Mouse (Mus musculus): Measurements from ENCODE around the gene Slc31a2.

Gene Slc31a2

DNA sequence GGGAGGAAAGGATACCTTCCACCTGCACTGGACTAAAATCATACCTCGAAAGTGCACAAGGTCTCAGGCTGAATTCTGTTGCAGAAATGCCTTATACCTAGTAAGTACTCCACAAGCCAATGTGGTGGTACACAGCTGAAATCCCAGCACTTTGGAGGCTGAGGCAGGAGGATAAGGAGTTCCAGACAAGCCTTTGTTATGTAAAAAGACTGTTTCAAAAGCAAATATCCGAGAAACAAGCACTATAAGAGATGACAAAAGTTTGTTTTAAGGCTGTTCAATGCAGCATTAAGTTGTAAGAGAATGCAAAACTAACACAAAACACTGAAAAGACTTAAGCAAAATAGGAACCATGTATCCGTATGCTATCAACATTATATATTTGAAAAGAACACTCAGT, 52.2 kb downstream of the Slc31a2 start:
- DNase-seq (ENCODE audit: extremely low spot score, low spot score) = no peak

DNA sequence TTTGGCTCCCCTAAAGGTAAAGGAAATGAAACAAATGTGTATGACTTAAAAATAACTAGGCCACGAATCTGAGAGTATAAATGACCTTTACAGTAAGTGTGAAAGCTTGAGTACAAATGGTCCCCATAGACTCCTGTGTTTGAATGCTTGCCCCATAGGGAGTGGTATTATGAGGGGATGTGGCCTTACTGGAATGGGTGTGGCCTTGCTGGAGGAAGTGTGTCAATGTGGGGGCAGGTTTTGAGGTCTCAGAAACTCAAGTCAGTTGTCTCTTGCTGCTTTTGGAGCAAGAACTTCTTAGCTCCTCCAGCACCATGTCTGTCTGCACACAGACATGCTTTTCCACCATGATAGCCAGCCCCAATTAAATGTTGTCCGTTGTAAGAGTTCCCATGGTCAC, 54.1 kb downstream of the Slc31a2 start:
- no peak for DNase-seq (ENCODE audit: extremely low spot score, low spot score)

DNA sequence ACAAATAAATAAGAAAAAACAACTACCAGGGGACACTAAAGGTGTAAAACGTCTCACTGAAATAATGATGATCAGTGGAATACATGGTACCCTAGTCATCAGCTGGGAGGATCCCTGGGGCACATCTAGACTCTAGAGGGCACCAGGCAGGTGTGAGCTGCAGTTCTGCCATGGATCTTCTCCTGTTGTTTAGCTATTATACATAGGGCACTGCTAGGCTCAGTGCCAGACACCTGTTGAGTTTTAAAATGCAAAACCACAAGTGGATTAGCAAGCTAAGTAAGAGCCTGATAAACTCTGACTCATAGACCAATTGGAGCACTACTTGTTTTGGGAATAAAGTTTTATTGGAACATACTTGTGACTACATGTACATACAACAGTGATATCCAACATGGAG, 55.9 kb downstream of the Slc31a2 start:
- DNase-seq (ENCODE audit: extremely low spot score, low spot score) = no peak

DNA sequence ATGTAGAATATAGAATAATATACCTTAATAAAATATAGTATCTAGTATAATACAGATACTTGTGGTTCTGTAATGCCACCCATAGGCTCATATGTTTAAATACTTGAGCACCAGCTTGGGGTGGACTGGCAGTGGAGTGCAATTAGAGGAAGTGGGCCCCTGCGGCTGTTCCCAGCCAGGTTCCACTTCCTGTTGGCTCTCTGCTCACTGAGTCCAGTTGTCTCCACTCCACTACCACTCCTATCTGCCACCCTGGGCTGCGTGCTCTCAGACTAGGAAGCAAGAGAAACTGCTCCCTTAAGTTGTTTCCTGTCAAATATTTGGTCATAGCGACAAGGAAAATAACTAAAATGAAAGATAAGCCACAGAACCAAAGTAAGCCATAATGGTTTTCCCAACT, 60.3 kb downstream of the Slc31a2 start:
- no peak for DNase-seq (ENCODE audit: extremely low spot score, low spot score)

DNA sequence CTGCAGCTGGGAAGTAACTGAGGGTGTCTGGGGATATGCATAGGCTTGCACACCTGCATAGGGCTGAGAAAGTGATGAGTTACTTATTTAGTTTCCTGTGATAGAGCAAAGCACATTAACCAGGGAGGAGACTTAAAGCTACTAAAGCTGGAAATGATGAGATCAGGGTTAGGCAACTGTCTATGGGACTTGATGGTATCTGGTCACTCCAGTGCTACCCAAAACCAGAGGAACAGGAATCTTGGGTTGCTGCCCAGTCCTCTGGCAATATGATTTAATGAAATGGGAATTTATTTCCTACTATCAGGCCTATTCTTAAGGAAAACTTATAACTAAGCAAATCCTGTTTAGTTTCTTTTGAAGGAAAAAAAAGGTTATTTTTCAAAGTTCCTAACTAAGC, 63.7 kb downstream of the Slc31a2 start:
- no peak for DNase-seq (ENCODE audit: extremely low spot score, low spot score)

DNA sequence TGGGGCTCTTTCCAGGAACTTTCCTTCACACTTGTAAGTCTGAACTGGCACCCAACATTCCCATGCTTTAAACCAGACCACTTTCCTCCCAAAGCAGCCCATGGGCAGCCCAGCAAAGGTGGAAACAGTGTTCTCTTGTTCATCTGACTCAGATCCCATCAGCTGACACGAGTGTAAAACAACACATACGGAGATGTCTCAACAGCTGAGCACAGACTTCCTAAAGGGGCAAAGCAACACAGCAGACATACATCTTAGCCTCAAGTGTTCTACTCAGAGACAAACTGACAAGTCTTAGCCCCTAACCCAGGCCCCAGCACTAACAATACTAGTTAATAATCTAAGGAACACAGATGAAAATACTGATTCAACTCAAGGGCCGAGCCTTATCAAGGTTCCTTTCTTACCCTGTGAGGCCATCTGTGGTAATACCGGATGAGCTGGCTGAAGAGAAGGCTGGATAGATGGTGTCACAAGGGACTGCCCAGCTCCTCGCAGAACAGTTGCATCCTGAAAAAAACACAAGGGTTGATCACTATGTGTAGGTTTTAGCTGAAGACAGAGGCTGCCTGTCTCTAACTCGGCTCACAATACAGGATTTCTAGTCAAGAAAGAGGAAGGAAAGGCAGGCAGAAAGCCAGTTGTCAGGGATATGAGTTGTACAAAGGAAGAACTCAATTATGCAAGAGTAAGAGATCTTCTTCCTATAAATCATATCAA, 66.7 kb downstream of the Slc31a2 start:
- no peak for DNase-seq (ENCODE audit: extremely low spot score, low spot score)

DNA sequence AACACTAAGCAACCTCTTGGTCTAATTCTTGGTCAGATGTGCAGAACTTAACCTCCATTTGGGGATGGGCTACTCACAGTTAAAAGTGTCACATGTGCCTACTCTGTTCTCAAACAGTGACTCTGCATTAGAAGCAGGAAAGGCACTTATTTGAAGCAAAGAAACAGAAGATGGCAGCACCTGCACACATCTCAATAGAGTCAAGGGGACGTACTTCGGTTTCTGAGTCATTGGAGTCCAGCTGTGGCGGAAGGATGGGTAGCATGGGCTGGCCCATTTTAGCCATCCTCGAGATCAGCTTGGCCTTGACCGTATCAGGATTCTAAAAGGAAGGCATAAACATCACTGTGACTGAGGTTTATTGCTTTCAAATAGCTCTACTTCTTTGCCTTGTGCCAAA, 69.6 kb downstream of the Slc31a2 start:
- no peak for DNase-seq (ENCODE audit: extremely low spot score, low spot score)

DNA sequence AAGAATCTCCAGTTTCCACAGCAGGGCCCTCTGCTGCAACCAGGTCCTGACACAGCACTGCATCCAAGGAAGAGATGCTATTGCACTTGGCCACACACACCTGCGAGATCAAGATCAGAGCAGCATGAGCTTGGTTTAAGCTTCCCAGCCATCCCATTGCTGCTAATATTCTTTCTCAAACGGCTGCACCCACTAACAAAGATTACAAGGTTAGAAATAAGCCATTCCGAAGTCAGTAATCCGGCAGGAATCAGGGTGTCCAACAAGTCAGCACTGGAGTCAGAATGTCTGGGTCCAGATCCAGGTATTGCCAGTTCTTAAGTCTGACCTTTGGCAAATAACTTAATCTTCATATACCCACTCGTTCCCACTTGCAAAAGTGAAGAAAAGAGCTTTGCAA, 76.2 kb downstream of the Slc31a2 start:
- DNase-seq (ENCODE audit: extremely low spot score, low spot score) = no peak

DNA sequence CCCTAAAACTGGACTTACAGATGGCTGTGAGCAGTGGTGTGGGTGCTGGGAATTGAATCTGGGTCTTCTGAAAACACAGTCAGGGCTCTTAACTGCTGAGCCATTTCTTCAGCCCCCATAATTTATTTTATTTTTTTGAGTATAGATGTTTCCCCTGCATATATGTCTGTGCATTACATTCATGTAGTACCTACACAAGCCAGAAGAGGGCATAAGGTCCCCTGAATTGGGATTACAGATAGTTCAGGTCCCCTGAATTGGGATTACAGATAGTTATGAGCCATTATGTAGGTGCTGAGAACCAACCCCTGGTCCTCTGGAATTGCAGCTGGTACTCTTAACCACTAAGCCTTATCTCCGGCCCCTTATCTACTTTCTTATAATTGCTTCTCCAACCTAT, 81.6 kb downstream of the Slc31a2 start:
- DNase-seq (ENCODE audit: extremely low spot score, low spot score) = no peak

DNA sequence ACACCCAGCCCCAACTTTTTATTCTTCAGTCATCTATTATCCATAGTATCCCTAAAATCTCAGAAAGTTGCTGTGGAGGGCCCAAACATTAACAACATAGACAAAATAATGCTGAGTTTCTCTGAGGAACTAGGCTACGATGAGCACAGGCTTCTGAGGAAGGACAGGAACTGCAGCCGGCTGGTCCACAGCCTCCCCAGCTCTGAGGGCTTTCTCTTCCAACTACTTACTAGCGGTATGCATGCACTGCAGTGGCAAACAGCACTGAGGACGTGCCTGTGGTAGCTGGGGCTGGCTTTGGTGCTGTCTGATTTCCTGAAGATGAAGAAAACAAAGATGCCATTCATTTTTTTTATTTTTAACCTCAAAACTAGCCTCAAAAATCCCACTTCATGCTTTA, 83.5 kb downstream of the Slc31a2 start:
- no peak for DNase-seq (ENCODE audit: extremely low spot score, low spot score)

DNA sequence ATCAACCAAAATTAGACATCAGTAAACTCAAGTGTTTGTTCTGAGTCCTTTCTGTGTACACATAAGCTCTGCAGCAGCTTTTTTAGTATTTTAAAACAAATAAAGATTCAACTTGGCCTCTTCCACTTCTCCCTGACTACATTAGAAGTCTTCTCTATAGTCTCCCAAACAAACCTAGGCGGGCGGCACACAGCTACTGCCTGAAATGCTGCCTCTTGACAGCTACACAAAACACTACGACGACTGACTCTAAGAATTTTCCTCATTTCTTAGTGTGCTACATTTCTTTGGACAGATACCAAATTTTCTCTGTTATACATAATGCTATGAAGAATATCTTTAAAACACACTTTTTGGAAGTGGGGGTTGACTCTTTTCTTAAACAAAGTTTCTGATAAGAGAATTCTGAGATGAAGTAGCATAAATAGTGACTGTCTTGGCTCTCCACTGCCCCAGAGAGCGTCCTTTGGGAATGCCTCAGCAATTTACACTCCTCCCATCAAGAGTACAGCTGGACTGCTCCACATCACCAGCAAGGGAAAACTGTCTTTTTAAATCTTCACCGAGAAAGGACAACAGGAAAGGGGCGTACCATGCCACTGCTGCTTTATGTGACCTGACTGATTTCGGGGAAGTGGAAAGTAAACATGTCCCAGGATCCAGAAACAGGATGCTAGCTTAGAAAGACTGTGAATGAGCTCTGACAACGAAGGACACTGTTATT, 85.4 kb downstream of the Slc31a2 start:
- no peak for DNase-seq (ENCODE audit: extremely low spot score, low spot score)
